Mouse (Mus musculus) skeletal muscle tissue, postnatal 0 days (tissue): ENCODE measurements around the gene Olfr137. TPM values are rescaled to one million over a fixed set of nuclear protein-coding genes. Genes with fewer than 3 reads are reported as not detected.

Experiments
- polyA plus RNA-seq: library from polyadenylated mRNA; unstranded; fragments of >200 nt; fragmentation: Nextera tagmentation; extraction: Ambion mirVana; gene quantifications from 2 replicates; pipeline ENCODE4 v1.2.1, GENCODE M21; 2015

Olfr137 gene
- not detected in 2 replicates for polyA plus RNA-seq

GRCm38 (mm10) chr17:38307470-38307869 lies at the start of gene Olfr137:
Olfr137 (minus strand) TSS chr17:38307570.

GRCm38 (mm10) chr17:38329531-38329930 lies 22.2 kb upstream of the Olfr137 start, which contains the start of gene Olfr136:
Olfr136 (plus strand) TSS chr17:38329831.

GRCm38 (mm10) chr17:38260735-38261134 lies 46.6 kb downstream of the Olfr137 start, which contains the start of gene Olfr138:
Olfr138 (plus strand) TSS chr17:38261035.

Other genes starting within 250 kb of the Olfr137 start
- not detected in 2 replicates for gene Olfr129, start 247.5 kb downstream of the Olfr137 start, polyA plus RNA-seq
- not detected in 2 replicates for gene Olfr130, start 243.6 kb downstream of the Olfr137 start, polyA plus RNA-seq
- not detected in 2 replicates for gene Olfr131, start 218.9 kb downstream of the Olfr137 start, polyA plus RNA-seq
- not detected in 2 replicates for gene Olfr132, start 173.0 kb downstream of the Olfr137 start, polyA plus RNA-seq
- gene Olfr133, start 162.3 kb downstream of the Olfr137 start, polyA plus RNA-seq: not detected in 2 replicates
- gene Olfr134, start 136.2 kb downstream of the Olfr137 start, polyA plus RNA-seq: not detected in 2 replicates
- not detected in 2 replicates for gene Olfr135, start 103.2 kb downstream of the Olfr137 start, polyA plus RNA-seq
- gene Olfr138, start 46.5 kb downstream of the Olfr137 start, polyA plus RNA-seq: not detected in 2 replicates
- not detected in 2 replicates for gene Olfr136, start 22.3 kb upstream of the Olfr137 start, polyA plus RNA-seq
- gene Esp36, start 112.6 kb upstream of the Olfr137 start, polyA plus RNA-seq: not detected in 2 replicates
- not detected in 2 replicates for gene Esp34, start 246.6 kb upstream of the Olfr137 start, polyA plus RNA-seq